8 mouse cellular contexts compared by ENCODE assay signal in genomic region chr15:82146770-82147610, GRCm38 (mm10). TPM values are rescaled to one million over a fixed set of nuclear protein-coding genes. Genes with fewer than 3 reads are reported as not detected.
A peak's percentile ranks its signal among the peaks of the same experiment; 100 is the strongest.
DNase-seq lines count a peak whose midpoint lies in the region; ATAC-seq and TF ChIP-seq lines count a peak whose summit lies in the region.

TSS of gene Srebf2 (plus strand) at chr15:82147181.

- H3K4me1 ChIP-seq in forebrain, embryonic 10.5 days, result peaks cover 50% of the 10 kb centered on the region
- H3K4me1 ChIP-seq in heart, embryonic 15.5 days (replicated peaks), result peaks cover 33% of the 10 kb centered on the region
- peaks cover 30 to 39% of the 10 kb centered on the region in 2 experiments for H3K4me1 ChIP-seq in liver, embryonic 14.5 days (replicated peaks; ENCODE audit: control insufficient read depth in 2 of 2, insufficient read depth in 2 of 2, low read length in 1 of 2)
- peaks cover 19% of the 10 kb centered on the region for H3K4me1 ChIP-seq in neural tube, embryonic 11.5 days (ENCODE audit: control insufficient read depth, insufficient read depth, low read length)
- H3K4me1 ChIP-seq in stomach, postnatal 0 days (replicated peaks; ENCODE audit: control insufficient read depth, insufficient read depth), result 0 out of 2 replicates have a peak, but pooled peaks cover 5% of the 10 kb centered on the region

- TF ChIP-seq EP300 in liver, embryonic 14.5 days (IDR thresholded peaks at IDR 0.05; ENCODE audit: low read depth), result peak; percentile 78
- TF ChIP-seq EP300 in stomach, postnatal 0 days (optimal IDR thresholded peaks at IDR 0.05), result peak; percentile 78

- ATAC-seq in heart, embryonic 15.5 days (replicated peaks; ENCODE audit: insufficient number of reproducible peaks, insufficient read depth, low FRiP score, low read depth), result peak; percentile 97
- ATAC-seq in liver, embryonic 14.5 days (ENCODE audit: insufficient read depth), result peak; percentile 93
- ATAC-seq in neural tube, embryonic 11.5 days (ENCODE audit: insufficient read depth, low FRiP score, low TSS enrichment), result peak; percentile 96
- peak; percentile 97 for ATAC-seq in stomach, postnatal 0 days (ENCODE audit: low FRiP score, low TSS enrichment)

- H3K36me3 ChIP-seq in forebrain, embryonic 10.5 days (replicated peaks), result peaks cover 26% of the 10 kb centered on the region
- no peaks in the 10 kb centered on the region for H3K36me3 ChIP-seq in heart, embryonic 15.5 days
- H3K36me3 ChIP-seq in liver, embryonic 14.5 days (replicated peaks; ENCODE audit: control insufficient read depth, insufficient read depth, low read depth), result no peaks in the 10 kb centered on the region; the same call in 1 of the 2 replicates
- H3K36me3 ChIP-seq in neural tube, embryonic 11.5 days (ENCODE audit: control insufficient read depth, insufficient read depth, low read length), result no peaks in the 10 kb centered on the region
- no peaks in the 10 kb centered on the region for H3K36me3 ChIP-seq in stomach, postnatal 0 days (ENCODE audit: control insufficient read depth, insufficient read depth, low read length)

- no peaks in the 10 kb centered on the region for H3K9me3 ChIP-seq in forebrain, embryonic 10.5 days
- no peaks in the 10 kb centered on the region for H3K9me3 ChIP-seq in heart, embryonic 15.5 days (replicated peaks)
- H3K9me3 ChIP-seq in liver, embryonic 14.5 days (ENCODE audit: control insufficient read depth, low read length), result no peaks in the 10 kb centered on the region
- no peaks in the 10 kb centered on the region for H3K9me3 ChIP-seq in neural tube, embryonic 11.5 days (ENCODE audit: control insufficient read depth, low read length)
- no peaks in the 10 kb centered on the region for H3K9me3 ChIP-seq in stomach, postnatal 0 days (ENCODE audit: control insufficient read depth, low read length)

- peak; percentile 95 to 96 for DNase-seq in CD8-positive naive resting alpha-beta T cell, adult 2 months (ENCODE audit: low read depth in 2 of 2, low spot score in 2 of 2)
- DNase-seq in c-Kit-positive CD71-negative TER-119-negative erythroid progenitor cells, embryonic 14.5 days (ENCODE audit: low read depth), result peak; percentile 99
- peak; percentile 100 for DNase-seq in forebrain, embryonic 10.5 days (ENCODE audit: extremely low spot score, low spot score)
- DNase-seq in kidney, postnatal 25 days, result peak; percentile 99 to 100
- DNase-seq in liver, embryonic 14.5 days (ENCODE audit: low read depth in 3 of 3, low spot score in 3 of 3), result peak; percentile 99
- DNase-seq in neural tube, embryonic 11.5 days (ENCODE audit: low spot score), result peak; percentile 100
- DNase-seq in stomach, postnatal 0 days (ENCODE audit: low spot score), result peak; percentile 100

- H3K27ac ChIP-seq in forebrain, embryonic 10.5 days, result peak within 1 kb of the TSS; percentile 97
- peak within 1 kb of the TSS; percentile 90 for H3K27ac ChIP-seq in heart, embryonic 15.5 days
- H3K27ac ChIP-seq in liver, embryonic 14.5 days, result peak within 1 kb of the TSS; percentile 90
- H3K27ac ChIP-seq in neural tube, embryonic 11.5 days (ENCODE audit: low read depth, low read length), result peak within 1 kb of the TSS; percentile 94
- peak within 1 kb of the TSS; percentile 98 for H3K27ac ChIP-seq in stomach, postnatal 0 days (replicated peaks)

- WGBS in forebrain, embryonic 10.5 days, result under 1% methylated on average over 76 of the region's 79 CpGs
- WGBS in heart, embryonic 15.5 days, result 0% methylated on average over 70 of the region's 79 CpGs
- under 1% methylated on average over 70 of the region's 79 CpGs for WGBS in liver, embryonic 14.5 days (ENCODE audit: insufficient replicate concordance)
- under 1% methylated on average over 72 of the region's 79 CpGs for WGBS in neural tube, embryonic 11.5 days
- WGBS in stomach, postnatal 0 days, result under 1% methylated on average over 54 of the region's 79 CpGs

- H3K9ac ChIP-seq in heart, embryonic 15.5 days, result peak within 1 kb of the TSS; percentile 86
- H3K9ac ChIP-seq in liver, embryonic 14.5 days (replicated peaks), result peak within 1 kb of the TSS; percentile 89
- H3K9ac ChIP-seq in neural tube, embryonic 11.5 days (ENCODE audit: low read length), result peak within 1 kb of the TSS; percentile 90
- peak within 1 kb of the TSS; percentile 91 for H3K9ac ChIP-seq in stomach, postnatal 0 days (ENCODE audit: low read length)

- H3K4me3 ChIP-seq in forebrain, embryonic 10.5 days, result peak within 1 kb of the TSS; percentile 75
- peak within 1 kb of the TSS; percentile 82 for H3K4me3 ChIP-seq in heart, embryonic 15.5 days
- H3K4me3 ChIP-seq in liver, embryonic 14.5 days (ENCODE audit: insufficient read depth in 1 of 2, low read depth in 2 of 2, low read length in 2 of 2), result peak within 1 kb of the TSS; percentile 72 to 98
- H3K4me3 ChIP-seq in neural tube, embryonic 11.5 days (ENCODE audit: low read depth, low read length), result peak within 1 kb of the TSS; percentile 72
- H3K4me3 ChIP-seq in stomach, postnatal 0 days (ENCODE audit: low read depth, low read length), result peak within 1 kb of the TSS; percentile 93

- H3K27me3 ChIP-seq in forebrain, embryonic 10.5 days (ENCODE audit: poor library complexity, severe bottlenecking), result no peaks in the 10 kb centered on the region
- H3K27me3 ChIP-seq in heart, embryonic 15.5 days, result no peaks in the 10 kb centered on the region
- H3K27me3 ChIP-seq in liver, embryonic 14.5 days (ENCODE audit: control insufficient read depth, insufficient read depth, low read length), result no peaks in the 10 kb centered on the region
- H3K27me3 ChIP-seq in neural tube, embryonic 11.5 days (ENCODE audit: control insufficient read depth, insufficient read depth, low read length), result no peaks in the 10 kb centered on the region
- H3K27me3 ChIP-seq in stomach, postnatal 0 days (ENCODE audit: control insufficient read depth, insufficient read depth, low read length), result no peaks in the 10 kb centered on the region

- no peak; the same call in 1 of the 2 replicates for TF ChIP-seq CTCF in liver, embryonic 14.5 days (IDR thresholded peaks at IDR 0.05; ENCODE audit: low read depth)
- peak; percentile 20 for TF ChIP-seq CTCF in stomach, postnatal 0 days (IDR thresholded peaks at IDR 0.05; ENCODE audit: low read depth)

- H3K4me2 ChIP-seq in heart, embryonic 15.5 days, result peak within 1 kb of the TSS; percentile 76
- H3K4me2 ChIP-seq in liver, embryonic 14.5 days (ENCODE audit: low read depth), result peak within 1 kb of the TSS; percentile 92
- peak within 1 kb of the TSS; percentile 76 for H3K4me2 ChIP-seq in neural tube, embryonic 11.5 days (ENCODE audit: low read depth)
- H3K4me2 ChIP-seq in stomach, postnatal 0 days (replicated peaks; ENCODE audit: low read depth), result peak within 1 kb of the TSS; percentile 82

RNA-seq across cellular contexts. Expression of gene Srebf2, which starts in this region (rescaled TPM):
- polyA plus RNA-seq in forebrain, embryonic 10.5 days (2016; fragmentation: Nextera tagmentation; extraction: Ambion mirVana), result 207 and 227 TPM in 2 replicates
- polyA plus RNA-seq in heart, embryonic 15.5 days (2015; fragmentation: Nextera tagmentation; extraction: Ambion mirVana), result 73.8 and 106 TPM in 2 replicates
- polyA plus RNA-seq in liver, embryonic 14.5 days (2012; rRNA removed), result 29.3 and 37.1 TPM in 2 replicates
- polyA plus RNA-seq in liver, embryonic 14.5 days (2014; fragmentation: Nextera tagmentation; extraction: Ambion mirVana), result 30.8 and 35.2 TPM in 2 replicates
- polyA plus RNA-seq in neural tube, embryonic 11.5 days (2014; fragmentation: Nextera tagmentation; extraction: Ambion mirVana), result 179 and 195 TPM in 2 replicates
- polyA plus RNA-seq in stomach, postnatal 0 days (2015; fragmentation: Nextera tagmentation; extraction: Ambion mirVana), result 119 and 127 TPM in 2 replicates

Comparison
In these comparisons a context has a peak if more than half of its experiments do, and no peak if none do; other contexts are left out.
1. Peak in every context shown above with its lines: DNase-seq, ATAC-seq, H3K4me3 ChIP-seq and H3K27ac ChIP-seq.